Mouse (Mus musculus): ENCODE data around the gene Tmem223. TPM values are rescaled to one million over a fixed set of nuclear protein-coding genes. Genes with fewer than 3 reads are reported as not detected.
A peak's percentile ranks its signal among the peaks of the same experiment; 100 is the strongest.

The Tmem223 gene
- polyA plus RNA-seq, 1 experiment from 2014 or later, result 14.9 TPM

- Histone ChIP-seq H3K27ac (peak within 1 kb of the TSS; percentile 40), H3K36me3 (ENCODE audit: inconsistent target) (peaks cover 25% of the 10 kb centered on the region; the same call in 1 of the 2 replicates), H3K4me3 (ENCODE audit: inconsistent target) (peak within 1 kb of the TSS; percentile 92), H3K79me2 (ENCODE audit: inconsistent target) (peaks cover 27% of the 10 kb centered on the region)
- WGBS (ENCODE audit: missing documents), result under 1% methylated on average over 30 of the region's 32 CpGs
These were observed 35.2 kb upstream of the Tmem223 start, which contains the start of gene Wdr74 for GRCm38 (mm10) chr19:8735389-8736159. Wdr74 (plus strand) TSS chr19:8735827.

GRCm38 (mm10) chr19:8736160-8736467, 34.7 kb upstream of the Tmem223 start:
- Histone ChIP-seq H3K27ac (peak overlapping the region; percentile 40; the same call in 1 of the 2 replicates), H3K36me3 (ENCODE audit: inconsistent target) (peaks cover 25% of the 10 kb centered on the region; the same call in 1 of the 2 replicates), H3K4me3 (ENCODE audit: inconsistent target) (peak overlapping the region; percentile 92), H3K79me2 (ENCODE audit: inconsistent target) (peaks cover 27% of the 10 kb centered on the region)
- WGBS (ENCODE audit: missing documents), result 4% methylated on average over 11 of the region's 11 CpGs

- Histone ChIP-seq H3K79me2 (ENCODE audit: inconsistent target) (peaks cover 50% of the 10 kb centered on the region), H3K4me3 (ENCODE audit: inconsistent target) (no peak overlapping the region), H3K36me3 (ENCODE audit: inconsistent target) (peaks cover 25% of the 10 kb centered on the region; the same call in 1 of the 2 replicates), H3K27ac (no peak overlapping the region)
- WGBS (ENCODE audit: missing documents), result 90% methylated on average over 7 of the region's 7 CpGs
These were observed 31.9 kb upstream of the Tmem223 start for GRCm38 (mm10) chr19:8738911-8739310.

- WGBS (ENCODE audit: missing documents), result 100% methylated on average over 6 of the region's 6 CpGs
- Histone ChIP-seq H3K27ac (no peak overlapping the region), H3K36me3 (ENCODE audit: inconsistent target) (peaks cover 25% of the 10 kb centered on the region; the same call in 1 of the 2 replicates), H3K79me2 (ENCODE audit: inconsistent target) (peaks cover 57% of the 10 kb centered on the region), H3K4me3 (ENCODE audit: inconsistent target) (no peak overlapping the region)
These were observed 31.1 kb upstream of the Tmem223 start for GRCm38 (mm10) chr19:8739646-8740045.

GRCm38 (mm10) chr19:8740603-8741002, 30.2 kb upstream of the Tmem223 start, which contains the start of gene 1700092M07Rik:
1700092M07Rik (plus strand) TSS chr19:8740718.
- Histone ChIP-seq H3K27ac (peak within 1 kb of the TSS; percentile 91), H3K79me2 (ENCODE audit: inconsistent target) (peaks cover 67% of the 10 kb centered on the region), H3K36me3 (ENCODE audit: inconsistent target) (peaks cover 33% of the 10 kb centered on the region), H3K4me3 (ENCODE audit: inconsistent target) (peak within 1 kb of the TSS; percentile 99)
- WGBS (ENCODE audit: missing documents), result 85% methylated on average over 14 of the region's 14 CpGs

- Histone ChIP-seq H3K4me3 (ENCODE audit: inconsistent target) (peak within 1 kb of the TSS; percentile 99), H3K27ac (peak within 1 kb of the TSS; percentile 91), H3K36me3 (ENCODE audit: inconsistent target) (peaks cover 39% of the 10 kb centered on the region), H3K79me2 (ENCODE audit: inconsistent target) (peaks cover 63% of the 10 kb centered on the region)
- under 1% methylated on average over 35 of the region's 36 CpGs for WGBS (ENCODE audit: missing documents)
These were observed 29.4 kb upstream of the Tmem223 start, which contains the start of gene Stx5a for GRCm38 (mm10) chr19:8741243-8741869. Stx5a (plus strand) TSS chr19:8741413.

- WGBS (ENCODE audit: missing documents), result 8% methylated on average over 14 of the region's 14 CpGs
- Histone ChIP-seq H3K27ac (peak overlapping the region; percentile 91), H3K4me3 (ENCODE audit: inconsistent target) (peak overlapping the region; percentile 99), H3K36me3 (ENCODE audit: inconsistent target) (peaks cover 44% of the 10 kb centered on the region), H3K79me2 (ENCODE audit: inconsistent target) (peaks cover 55% of the 10 kb centered on the region)
These were observed 28.6 kb upstream of the Tmem223 start for GRCm38 (mm10) chr19:8742176-8742575.

- peaks cover 43% of the 10 kb centered on the region for H3K79me2 ChIP-seq (ENCODE audit: inconsistent target)
- H3K36me3 ChIP-seq (ENCODE audit: inconsistent target), result peaks cover 49% of the 10 kb centered on the region
- WGBS (ENCODE audit: missing documents), result 100% methylated on average over 1 of the region's 1 CpGs
- H3K27ac ChIP-seq, result no peak overlapping the region
- no peak overlapping the region for H3K4me3 ChIP-seq (ENCODE audit: inconsistent target)
These were observed 25.4 kb upstream of the Tmem223 start for GRCm38 (mm10) chr19:8745382-8745781.

GRCm38 (mm10) chr19:8747368-8747767, 23.4 kb upstream of the Tmem223 start:
- Histone ChIP-seq H3K27ac (no peak overlapping the region), H3K36me3 (ENCODE audit: inconsistent target) (peaks cover 61% of the 10 kb centered on the region), H3K4me3 (ENCODE audit: inconsistent target) (no peak overlapping the region), H3K79me2 (ENCODE audit: inconsistent target) (peaks cover 36% of the 10 kb centered on the region)
- 86% methylated on average over 2 of the region's 2 CpGs for WGBS (ENCODE audit: missing documents)

- Histone ChIP-seq H3K27ac (peak overlapping the region; percentile 70; the same call in 1 of the 2 replicates), H3K4me3 (ENCODE audit: inconsistent target) (no peak overlapping the region), H3K79me2 (ENCODE audit: inconsistent target) (peaks cover 60% of the 10 kb centered on the region), H3K36me3 (ENCODE audit: inconsistent target) (peaks cover 24% of the 10 kb centered on the region)
- 83% methylated on average over 3 of the region's 3 CpGs for WGBS (ENCODE audit: missing documents)
These were observed 15.1 kb upstream of the Tmem223 start for GRCm38 (mm10) chr19:8755652-8756051.

GRCm38 (mm10) chr19:8756635-8757387, 14.0 kb upstream of the Tmem223 start, which contains the start of gene Nxf1:
Nxf1 (plus strand) TSS chr19:8757073.
- WGBS (ENCODE audit: missing documents), result under 1% methylated on average over 75 of the region's 75 CpGs
- peaks cover 72% of the 10 kb centered on the region for H3K79me2 ChIP-seq (ENCODE audit: inconsistent target)
- H3K36me3 ChIP-seq (ENCODE audit: inconsistent target), result peaks cover 13% of the 10 kb centered on the region; the same call in 1 of the 2 replicates
- H3K27ac ChIP-seq, result peak within 1 kb of the TSS; percentile 70
- H3K4me3 ChIP-seq (ENCODE audit: inconsistent target), result peak within 1 kb of the TSS; percentile 68

- Histone ChIP-seq H3K27ac (no peak overlapping the region; the same call in 1 of the 2 replicates), H3K36me3 (ENCODE audit: inconsistent target) (peaks cover 13% of the 10 kb centered on the region; the same call in 1 of the 2 replicates)
These were observed 13.3 kb upstream of the Tmem223 start for GRCm38 (mm10) chr19:8757471-8757998.

GRCm38 (mm10) chr19:8758899-8759298, 11.9 kb upstream of the Tmem223 start:
- Histone ChIP-seq H3K79me2 (ENCODE audit: inconsistent target) (peaks cover 77% of the 10 kb centered on the region), H3K4me3 (ENCODE audit: inconsistent target) (no peak overlapping the region), H3K27ac (no peak overlapping the region), H3K36me3 (ENCODE audit: inconsistent target) (peaks cover 6% of the 10 kb centered on the region; the same call in 1 of the 2 replicates)
- WGBS (ENCODE audit: missing documents), result 24% methylated on average over 2 of the region's 2 CpGs

More at GRCm38 (mm10) chr19:8757471-8757998, 13.3 kb upstream of the Tmem223 start:
- WGBS (ENCODE audit: missing documents), result 2% methylated on average over 14 of the region's 14 CpGs
- Histone ChIP-seq H3K4me3 (ENCODE audit: inconsistent target) (peak overlapping the region; percentile 68), H3K79me2 (ENCODE audit: inconsistent target) (peaks cover 79% of the 10 kb centered on the region)

GRCm38 (mm10) chr19:8760757-8761156, 10.0 kb upstream of the Tmem223 start:
- H3K4me3 ChIP-seq (ENCODE audit: inconsistent target), result no peak overlapping the region
- 89% methylated on average over 2 of the region's 2 CpGs for WGBS (ENCODE audit: missing documents)
- peaks cover 14% of the 10 kb centered on the region for H3K36me3 ChIP-seq (ENCODE audit: inconsistent target)
- peaks cover 59% of the 10 kb centered on the region for H3K79me2 ChIP-seq (ENCODE audit: inconsistent target)
- H3K27ac ChIP-seq, result no peak overlapping the region
